Mouse (Mus musculus) hindbrain, embryonic 16.5 days (tissue): Measurements from ENCODE around the gene Rasl12. TPM values are rescaled to one million over a fixed set of nuclear protein-coding genes. Genes with fewer than 3 reads are reported as not detected.

Source experiments
- ATAC-seq: fragments of 200-750 bp; cut with Nextera tagmentation; 2 replicates; pipeline ENCODE4 v1.8.0; 2017; ENCODE audit warnings: moderate TSS enrichment, moderate library complexity
- H3K27ac ChIP-seq: fragments of 300-500 bp; sonication (generic); 2 replicates; pipeline ENCODE4 v1.5.1; 2014; ENCODE audit warnings: low read depth, mild to moderate bottlenecking, control low read depth, low read length, moderate library complexity
- H3K27me3 ChIP-seq: fragments of 300-500 bp; sonication (generic); replicated peaks from 2 replicates; pipeline ENCODE4 v1.6.1; 2014; ENCODE audit warnings: low read length; ENCODE audit not compliant: control insufficient read depth, insufficient read depth
- H3K36me3 ChIP-seq: fragments of 300-500 bp; sonication (generic); 2 replicates; pipeline ENCODE4 v1.6.1; 2014; ENCODE audit warnings: mild to moderate bottlenecking, low read length, moderate library complexity, mixed read lengths; ENCODE audit not compliant: control insufficient read depth, insufficient read depth
- H3K4me1 ChIP-seq: fragments of 300-500 bp; sonication (generic); 2 replicates; pipeline ENCODE4 v1.6.1; 2014; ENCODE audit warnings: low read depth, low read length; ENCODE audit not compliant: control insufficient read depth, insufficient read depth
- H3K4me2 ChIP-seq: fragments of 300-500 bp; sonication (generic); 2 replicates; pipeline ENCODE4 v1.6.1; 2014; ENCODE audit warnings: mild to moderate bottlenecking, low read length, control low read depth, moderate library complexity
- H3K4me3 ChIP-seq: fragments of 300-500 bp; sonication (generic); 2 replicates; pipeline ENCODE4 v1.5.1; 2014; ENCODE audit warnings: mild to moderate bottlenecking, low read length, control low read depth, moderate library complexity
- H3K9ac ChIP-seq: fragments of 300-500 bp; sonication (generic); 2 replicates; pipeline ENCODE4 v1.6.1; 2014; ENCODE audit warnings: low read depth, mild to moderate bottlenecking, control low read depth, low read length, moderate library complexity
- H3K9me3 ChIP-seq: fragments of 300-500 bp; sonication (generic); 2 replicates; pipeline ENCODE4 v1.6.1; 2014; ENCODE audit warnings: mild to moderate bottlenecking, low read length, moderate library complexity; ENCODE audit not compliant: control insufficient read depth
- WGBS: fragments of 180-500 bp; shearing (Covaris S2); extraction: QIAGEN DNeasy Blood & Tissue Kit; methylation state at CpG from one replicate; pipeline ENCODE4 v1.1.7; 2014; 5-methylcytosine and 5-hydroxymethylcytosine counted together
- polyA plus RNA-seq: library from polyadenylated mRNA; unstranded; fragments of >200 nt; fragmentation: Nextera tagmentation; extraction: Ambion mirVana; gene quantifications from 2 replicates; pipeline ENCODE4 v1.2.1, GENCODE M21; 2015

Rasl12 gene
- polyA plus RNA-seq, 1 experiment from 2014 or later: 7.7 TPM

- no peak overlapping the region for H3K27ac ChIP-seq
- no peak for ATAC-seq
- no peaks in the 10 kb centered on the region for H3K36me3 ChIP-seq
Observed at GRCm38 (mm10) chr9:65458975-65459374, 60.7 kb downstream of the Rasl12 start.

GRCm38 (mm10) chr9:65460198-65460597, 61.9 kb downstream of the Rasl12 start:
- peaks cover under 1% of the 10 kb centered on the region; the same call in 1 of the 2 replicates for H3K36me3 ChIP-seq
- no peaks in the 10 kb centered on the region for H3K27me3 ChIP-seq
- WGBS: 34% methylated on average over 3 of the region's 3 CpGs
- no peaks in the 10 kb centered on the region for H3K9me3 ChIP-seq
- ATAC-seq: no peak
- peak overlapping the region; percentile 95 for H3K9ac ChIP-seq
- peak overlapping the region; percentile 97 for H3K4me3 ChIP-seq
- H3K27ac ChIP-seq: peak overlapping the region; percentile 94
- peaks cover 18% of the 10 kb centered on the region for H3K4me1 ChIP-seq
- peak overlapping the region; percentile 85 for H3K4me2 ChIP-seq

More at GRCm38 (mm10) chr9:65458975-65459374, 60.7 kb downstream of the Rasl12 start:
- Histone ChIP-seq H3K9ac (no peak overlapping the region), H3K4me2 (no peak overlapping the region), H3K4me3 (no peak overlapping the region), H3K27me3 (no peaks in the 10 kb centered on the region), H3K4me1 (peaks cover 18% of the 10 kb centered on the region), H3K9me3 (no peaks in the 10 kb centered on the region)
- 88% methylated on average over 2 of the region's 2 CpGs for WGBS

GRCm38 (mm10) chr9:65460732-65461442, 62.6 kb downstream of the Rasl12 start, which contains the start of gene Spg21:
TSS of gene Spg21 (plus strand) at chr9:65460947.
- Histone ChIP-seq H3K4me1 (peaks cover 18% of the 10 kb centered on the region), H3K4me3 (peak within 1 kb of the TSS; percentile 97), H3K27me3 (no peaks in the 10 kb centered on the region), H3K36me3 (peaks cover 7% of the 10 kb centered on the region), H3K27ac (peak within 1 kb of the TSS; percentile 94), H3K4me2 (peak within 1 kb of the TSS; percentile 85), H3K9ac (peak within 1 kb of the TSS; percentile 95), H3K9me3 (no peaks in the 10 kb centered on the region)
- peak; percentile 97 for ATAC-seq
- WGBS: under 1% methylated on average over 53 of the region's 53 CpGs

DNA sequence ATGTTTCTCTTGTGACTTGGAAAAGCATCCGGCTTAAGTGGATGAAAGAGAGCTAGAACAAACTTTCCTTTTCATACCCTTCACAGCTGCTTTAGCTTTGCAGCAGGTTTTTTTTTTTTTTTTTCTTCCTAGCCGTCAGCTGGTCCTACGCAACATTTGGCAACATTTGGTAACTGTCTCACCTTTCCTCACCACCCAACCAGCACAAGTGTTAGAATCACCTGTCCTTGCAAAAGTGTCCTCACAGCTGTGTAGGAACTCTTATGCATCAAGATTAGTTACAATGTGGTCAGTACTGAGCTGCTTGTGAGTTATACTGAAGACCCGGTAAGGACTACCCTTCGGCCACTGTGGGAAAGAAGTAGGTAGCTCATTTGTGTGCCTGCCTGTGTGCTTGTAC, 64.2 kb downstream of the Rasl12 start:
- no peak overlapping the region for H3K4me3 ChIP-seq
- WGBS: 81% methylated on average over 5 of the region's 5 CpGs
- H3K4me2 ChIP-seq: no peak overlapping the region
- no peak overlapping the region for H3K27ac ChIP-seq
- no peak overlapping the region for H3K9ac ChIP-seq
- H3K9me3 ChIP-seq: no peaks in the 10 kb centered on the region
- ATAC-seq: no peak
- peaks cover 8% of the 10 kb centered on the region for H3K36me3 ChIP-seq
- peaks cover 18% of the 10 kb centered on the region for H3K4me1 ChIP-seq
- H3K27me3 ChIP-seq: no peaks in the 10 kb centered on the region

- Histone ChIP-seq H3K9ac (no peak overlapping the region), H3K27me3 (no peaks in the 10 kb centered on the region), H3K27ac (no peak overlapping the region), H3K4me3 (no peak overlapping the region), H3K36me3 (peaks cover 11% of the 10 kb centered on the region), H3K9me3 (no peaks in the 10 kb centered on the region), H3K4me2 (no peak overlapping the region), H3K4me1 (peaks cover 18% of the 10 kb centered on the region)
- WGBS: 90% methylated on average over 6 of the region's 6 CpGs
- ATAC-seq: no peak
Observed at GRCm38 (mm10) chr9:65464161-65464560, 65.9 kb downstream of the Rasl12 start.

Other genes starting within 250 kb of the Rasl12 start
- gene Parp16, start 203.2 kb upstream of the Rasl12 start, polyA plus RNA-seq: 7.7 and 8.3 TPM in 2 replicates
- gene Cilp, start 133.3 kb upstream of the Rasl12 start, polyA plus RNA-seq: 0.38 and 0.91 TPM in 2 replicates
- 37.2 and 41.6 TPM in 2 replicates for gene Clpx, start 104.2 kb upstream of the Rasl12 start, polyA plus RNA-seq
- gene Pdcd7, start 52.4 kb upstream of the Rasl12 start, polyA plus RNA-seq: 4.0 and 6.7 TPM in 2 replicates
- gene Ubap1l, start 37.5 kb upstream of the Rasl12 start, polyA plus RNA-seq: 2.5 and 3.0 TPM in 2 replicates
- gene Kbtbd13, start 6.9 kb upstream of the Rasl12 start, polyA plus RNA-seq: 0.55 and 0.78 TPM in 2 replicates
- not detected in 2 replicates for gene Slc51b, start 24.4 kb downstream of the Rasl12 start, polyA plus RNA-seq
- gene Mtfmt, start 37.3 kb downstream of the Rasl12 start, polyA plus RNA-seq: 22.8 and 24.0 TPM in 2 replicates
- 107 TPM in 2 replicates for gene Spg21, start 62.4 kb downstream of the Rasl12 start, polyA plus RNA-seq
- gene Ankdd1a, start 121.7 kb downstream of the Rasl12 start, polyA plus RNA-seq: 1.1 and 1.2 TPM in 2 replicates
- 7.1 and 8.0 TPM in 2 replicates for gene Plekho2, start 181.5 kb downstream of the Rasl12 start, polyA plus RNA-seq
- 3.2 and 4.3 TPM in 2 replicates for gene Pif1, start 188.7 kb downstream of the Rasl12 start, polyA plus RNA-seq
- gene Rbpms2, start 231.1 kb downstream of the Rasl12 start, polyA plus RNA-seq: 4.6 and 4.7 TPM in 2 replicates